Mouse (Mus musculus) spleen, postnatal 14 days (tissue): ENCODE data around the gene Eif2ak4.
A peak's percentile ranks its signal among the peaks of the same experiment; 100 is the strongest.

Experiments used
- DNase-seq, 2 experiments: peaks; one replicate each; pipeline ENCODE4 v3.0.0; 2021 to 2022; ENCODE audit warnings: low spot score in 2 of 2

Eif2ak4 gene

DNA sequence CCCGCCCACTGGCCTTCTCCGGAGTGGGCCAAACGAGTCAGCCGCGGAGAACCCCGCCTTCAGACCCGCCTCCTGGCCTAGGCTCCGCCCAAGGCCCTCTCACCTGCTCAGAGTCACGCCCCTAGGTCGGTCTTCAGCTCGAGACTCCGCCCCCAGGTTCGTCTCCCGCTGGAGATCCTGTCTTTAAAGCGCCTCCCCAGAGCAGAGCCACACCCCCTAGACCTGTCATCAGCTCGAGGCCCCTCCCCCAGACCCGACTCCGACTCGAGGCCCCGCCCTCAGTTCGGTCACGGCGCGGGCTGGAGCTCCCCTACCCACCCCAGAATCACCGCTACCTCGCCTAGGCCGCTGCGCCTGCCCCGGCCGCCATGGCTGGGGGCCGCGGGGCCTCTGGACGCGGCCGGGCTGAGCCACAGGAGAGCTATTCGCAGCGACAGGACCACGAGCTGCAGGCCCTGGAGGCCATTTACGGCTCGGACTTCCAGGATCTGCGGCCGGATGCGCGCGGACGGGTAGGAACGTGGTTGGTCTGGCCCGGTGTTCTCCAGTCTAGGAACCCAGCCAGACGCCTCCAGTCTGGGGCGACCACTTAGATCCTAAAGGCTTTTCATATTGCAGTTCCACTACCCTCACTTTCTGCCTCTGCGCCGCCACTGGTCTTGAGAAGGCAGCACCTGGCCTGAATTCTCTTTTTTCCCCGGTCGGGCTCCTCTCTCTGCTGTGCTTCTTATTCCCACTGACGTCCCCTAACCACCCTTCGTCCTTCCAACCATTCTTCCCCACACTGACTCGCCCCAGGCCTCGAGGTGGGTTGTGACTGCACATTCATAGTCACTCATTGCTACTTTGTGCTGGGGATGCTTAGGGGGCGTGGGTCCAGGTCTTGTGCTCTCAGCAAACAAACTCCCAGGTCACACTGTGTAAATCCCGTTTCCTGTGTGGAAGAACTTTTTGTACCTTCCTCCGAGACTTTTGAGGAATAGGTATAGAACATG is at the start of gene Eif2ak4:
TSS of gene Eif2ak4 (plus strand) at position 278 of the 995 bp plus-strand sequence.
- DNase-seq = peak; percentile 98 to 99

- no peak for DNase-seq
Measured at GRCm38 (mm10) chr2:118341295-118341694, 47.1 kb upstream of the Eif2ak4 start.

- DNase-seq = no peak
Measured at GRCm38 (mm10) chr2:118343897-118344296, 44.5 kb upstream of the Eif2ak4 start.

- DNase-seq = no peak
Measured at GRCm38 (mm10) chr2:118345535-118345934, 42.9 kb upstream of the Eif2ak4 start.

- DNase-seq = no peak
Measured at GRCm38 (mm10) chr2:118353498-118353897, 34.9 kb upstream of the Eif2ak4 start.

DNA sequence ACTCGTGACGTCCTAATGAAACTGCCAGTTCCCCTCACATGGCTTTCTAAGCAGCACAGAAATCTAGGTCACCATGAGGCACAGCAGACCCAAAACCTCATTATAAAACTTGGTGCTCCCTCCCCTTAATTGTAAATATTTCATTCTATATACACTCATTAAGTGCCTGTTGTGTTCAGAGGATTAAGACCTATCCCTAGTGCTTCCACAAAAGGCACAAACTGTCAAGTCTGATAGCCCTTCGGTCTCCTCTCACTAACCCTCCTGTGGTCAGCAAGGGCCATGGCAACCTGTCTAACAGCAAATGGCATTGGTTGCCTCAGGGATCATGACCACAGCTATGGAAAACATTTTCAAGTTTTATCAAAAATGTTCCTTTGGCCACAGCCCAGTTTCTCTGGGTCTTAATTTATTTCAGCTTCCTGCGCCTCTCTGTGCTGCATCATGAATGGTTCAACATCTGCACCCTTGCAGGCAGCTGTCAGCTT is 34.5 kb upstream of the Eif2ak4 start:
- DNase-seq = no peak

DNA sequence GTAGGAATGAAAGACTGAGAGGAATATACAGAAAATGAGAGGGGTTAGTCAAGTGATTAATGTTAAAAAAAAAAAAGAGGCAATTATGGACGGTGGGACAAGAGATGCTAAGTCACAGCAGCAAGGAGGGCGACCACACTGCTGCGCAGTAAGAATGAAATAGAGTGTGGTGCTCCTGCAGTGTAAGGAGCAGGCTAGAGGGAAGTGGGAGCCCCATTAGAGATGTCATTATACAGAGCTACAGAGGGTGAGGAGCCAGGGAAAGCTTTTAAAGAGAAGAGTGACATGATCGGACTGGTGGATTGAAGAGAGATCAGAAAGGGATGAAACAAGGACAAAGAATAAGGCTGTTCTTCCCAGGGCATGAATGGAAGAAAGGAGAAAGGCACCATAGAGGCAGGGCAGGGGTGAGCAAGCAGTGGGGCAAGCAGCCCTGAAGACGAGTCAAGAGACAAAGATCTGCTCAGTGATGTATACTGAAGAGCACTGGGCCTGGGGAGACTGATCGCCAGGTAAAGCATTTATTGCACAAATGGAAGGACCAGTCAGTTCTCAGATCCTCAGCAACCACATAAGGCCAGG is 33.2 kb upstream of the Eif2ak4 start:
- DNase-seq = no peak

- no peak for DNase-seq
Measured at GRCm38 (mm10) chr2:118371841-118372240, 16.6 kb upstream of the Eif2ak4 start.

GRCm38 (mm10) chr2:118372561-118372900 is 15.9 kb upstream of the Eif2ak4 start:
- DNase-seq = no peak

- peak in 1 of 2 experiments; percentile 4 for DNase-seq
Measured at GRCm38 (mm10) chr2:118372901-118373571, 15.4 kb upstream of the Eif2ak4 start, which contains the start of gene Gpr176. TSS of gene Gpr176 (minus strand) at chr2:118373419.

- peak; percentile 54 to 73 for DNase-seq
Measured at GRCm38 (mm10) chr2:118373572-118374279, 14.7 kb upstream of the Eif2ak4 start.

DNA sequence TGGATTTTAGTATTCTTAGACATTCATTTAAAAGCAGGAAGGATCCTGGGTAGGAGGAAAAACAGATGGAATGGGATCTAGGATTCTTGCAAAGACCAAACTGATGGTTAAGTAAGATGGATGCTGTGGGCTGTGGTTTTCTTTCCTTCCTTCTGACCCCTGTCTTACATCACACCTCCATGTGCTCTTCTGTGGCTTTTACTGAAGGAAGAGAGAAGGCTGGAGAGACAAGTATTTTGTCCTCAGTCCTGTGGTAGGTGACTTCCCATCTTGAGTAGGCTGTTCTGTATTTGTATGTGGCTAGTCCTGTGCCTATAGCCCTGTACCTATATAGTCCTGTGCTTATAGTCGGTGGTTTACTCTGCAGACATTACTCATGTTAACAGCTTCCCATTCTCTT is 12.9 kb upstream of the Eif2ak4 start:
- no peak for DNase-seq

DNA sequence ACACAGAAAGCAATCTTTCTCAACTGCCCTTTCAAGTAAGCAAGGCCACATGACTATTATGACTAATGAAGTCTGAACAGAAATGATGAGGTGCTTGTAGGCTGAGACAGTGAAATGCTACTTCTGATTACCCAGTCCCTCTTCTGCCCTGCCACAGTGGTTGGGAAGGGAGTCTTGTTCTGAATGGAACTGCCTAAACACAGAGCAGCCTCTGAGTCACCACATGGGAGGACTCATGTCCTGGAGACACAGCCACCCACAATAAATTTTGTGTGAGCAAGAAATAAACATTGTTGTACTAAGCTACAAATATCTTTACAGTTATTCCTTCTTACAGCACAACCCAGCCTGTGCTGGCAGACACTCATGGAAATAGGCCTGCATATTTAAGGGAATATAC is 12.5 kb upstream of the Eif2ak4 start:
- DNase-seq = no peak

GRCm38 (mm10) chr2:118379756-118380155 is 8.7 kb upstream of the Eif2ak4 start:
- DNase-seq = no peak

GRCm38 (mm10) chr2:118383387-118383786 is 5.0 kb upstream of the Eif2ak4 start:
- no peak for DNase-seq

DNA sequence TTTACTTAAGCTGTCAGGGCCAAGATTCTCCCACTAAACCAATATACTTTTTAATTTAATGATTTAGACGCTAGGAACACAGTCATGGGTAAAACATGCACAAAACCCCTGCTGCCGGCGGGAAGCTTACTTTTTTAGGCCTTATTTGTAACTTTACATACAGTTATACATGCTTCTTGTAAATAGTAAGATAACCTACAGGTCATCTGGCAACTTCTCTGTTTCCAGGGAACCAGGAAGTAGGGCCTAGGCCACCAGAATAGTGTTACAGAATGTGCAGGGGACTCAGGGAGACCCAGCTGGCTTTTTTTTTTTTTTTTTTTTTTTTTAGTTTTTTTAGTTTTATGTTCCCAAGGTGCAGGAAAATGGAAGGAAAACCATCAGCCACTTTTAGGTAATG is 1.2 kb downstream of the Eif2ak4 start:
- DNase-seq = no peak

DNA sequence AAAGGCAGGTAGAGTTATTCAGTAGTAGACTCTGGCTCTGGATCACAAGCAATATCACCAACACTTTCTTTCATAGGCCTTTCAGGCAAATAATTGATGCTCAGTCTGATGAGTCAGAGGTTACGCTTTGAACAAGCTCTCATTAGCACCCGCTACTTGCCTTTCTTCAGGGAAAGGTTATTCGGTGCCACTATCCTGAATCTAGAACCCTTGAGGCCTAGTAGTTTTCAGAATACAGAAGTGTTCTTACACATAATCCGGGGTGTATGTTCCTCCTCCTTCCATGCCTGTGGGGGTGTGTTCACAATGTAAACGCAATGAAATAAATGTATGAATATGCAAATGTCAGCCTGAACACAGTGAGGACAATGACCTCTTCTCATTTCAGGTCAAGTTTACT is 1.7 kb downstream of the Eif2ak4 start:
- DNase-seq = no peak

GRCm38 (mm10) chr2:118391201-118391600 is 2.8 kb downstream of the Eif2ak4 start:
- DNase-seq = no peak

DNA sequence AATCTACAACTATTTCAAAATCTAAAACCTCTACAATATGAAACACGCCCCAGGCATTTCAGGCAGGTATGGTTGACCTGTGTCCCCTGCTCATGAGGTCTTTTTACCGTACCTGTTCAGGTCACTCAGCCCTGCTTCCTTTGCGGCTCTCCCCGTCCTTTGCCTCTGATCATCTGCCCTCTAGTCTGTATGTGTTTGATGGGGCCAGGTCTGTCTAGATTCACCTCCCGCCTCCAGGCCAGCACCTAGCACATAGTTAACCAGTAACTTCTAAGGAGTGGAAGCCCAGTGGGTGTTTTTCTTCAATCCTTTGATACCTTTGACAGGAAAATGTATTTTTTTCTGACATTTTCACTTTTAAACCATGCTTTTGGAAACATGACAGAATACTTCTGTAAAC is 11.3 kb downstream of the Eif2ak4 start:
- no peak for DNase-seq

DNA sequence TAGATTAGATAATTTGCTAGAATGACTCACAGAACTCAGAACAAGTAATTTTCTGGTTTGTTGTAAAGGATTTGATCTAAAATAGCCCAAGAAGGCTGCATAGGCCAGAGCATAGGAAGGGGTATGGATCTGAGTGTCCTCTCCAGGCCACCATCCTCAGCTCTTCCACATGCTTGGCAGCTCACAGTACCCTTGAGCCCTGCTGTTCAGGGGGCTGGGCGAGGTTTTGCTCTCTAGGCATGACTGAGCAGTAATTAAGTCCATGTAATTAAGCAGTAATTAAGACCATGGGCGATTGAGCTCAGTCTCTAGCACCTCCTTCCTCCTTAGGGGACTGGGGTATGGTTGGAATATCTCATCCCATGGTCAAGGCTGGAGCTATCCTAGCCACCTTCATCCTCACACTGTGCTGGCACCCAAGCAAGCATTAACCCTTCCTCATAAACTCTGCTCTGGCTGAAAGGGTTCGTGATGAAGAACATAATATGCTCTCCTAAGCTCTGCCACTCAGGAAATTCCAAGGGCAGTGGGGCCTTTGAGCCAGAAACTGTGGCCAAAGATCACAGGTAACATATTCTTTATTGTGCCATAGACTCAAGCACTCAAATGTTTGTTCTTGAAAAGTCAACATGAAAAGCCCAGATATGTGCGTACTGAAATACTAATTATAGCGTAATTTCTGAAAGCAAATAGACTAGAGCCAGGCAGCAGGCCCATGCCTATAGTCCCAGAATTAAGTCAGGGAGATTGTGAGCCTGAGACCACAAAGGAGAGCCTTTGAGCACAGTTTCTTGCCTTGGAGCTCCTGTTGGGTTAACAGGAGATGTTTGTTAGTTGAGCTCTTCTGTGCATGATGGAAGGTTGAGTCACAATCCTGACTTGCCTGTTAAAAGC is 13.7 kb downstream of the Eif2ak4 start:
- DNase-seq = no peak

DNA sequence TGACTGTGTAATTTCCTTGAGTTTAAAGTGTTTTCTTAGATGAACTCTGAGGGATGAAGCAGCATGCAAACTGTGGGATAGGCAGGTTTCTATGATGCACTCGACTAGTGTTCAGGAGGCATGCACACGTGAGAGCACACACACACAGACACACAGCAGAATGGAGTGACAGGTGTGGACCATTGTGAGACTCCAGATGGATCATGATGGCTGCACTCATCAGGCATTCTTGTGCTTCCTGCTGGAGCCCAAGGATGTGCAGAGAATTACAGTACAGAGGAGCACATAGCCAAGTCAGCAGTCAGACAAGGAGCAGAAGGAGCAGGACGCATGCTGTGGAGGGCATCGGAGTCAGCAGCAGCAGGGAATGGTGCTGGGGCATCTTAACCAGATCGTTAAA is 15.9 kb downstream of the Eif2ak4 start:
- no peak for DNase-seq
